Mouse (Mus musculus): ENCODE measurements around the gene Rb1. TPM values are rescaled to one million over a fixed set of nuclear protein-coding genes. Genes with fewer than 3 reads are reported as not detected.

Rb1 gene
- polyA plus RNA-seq, 1 experiment from 2014 or later, result 13.0 TPM

DNA sequence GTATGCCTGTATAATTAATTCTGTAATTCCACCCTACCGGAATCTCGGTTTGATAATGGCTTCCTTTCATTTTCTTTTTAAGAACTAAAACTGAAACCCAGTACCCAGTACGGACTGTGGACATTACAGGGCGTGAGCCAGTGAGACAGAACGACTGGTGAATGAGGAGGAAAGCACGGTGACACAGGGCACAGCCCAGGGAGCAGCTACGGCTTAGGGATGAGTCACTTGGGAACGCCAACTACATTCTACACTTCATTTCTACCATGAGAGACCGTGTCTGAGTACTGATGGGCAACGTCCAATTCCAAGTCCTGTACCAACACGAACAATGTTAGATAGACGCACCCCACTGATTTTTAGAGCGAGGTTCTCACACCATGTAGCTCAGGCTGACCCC, 43.3 kb upstream of the Rb1 start:
- Histone ChIP-seq H3K4me2 (ENCODE audit: low read depth, low read length) (no peak overlapping the region), H3K27ac (ENCODE audit: low read length) (no peak overlapping the region), H3K9ac (ENCODE audit: low read depth, low read length) (no peak overlapping the region), H3K4me3 (ENCODE audit: low read length) (no peak overlapping the region), H3K27me3 (replicated peaks; ENCODE audit: control insufficient read depth, insufficient read depth, low read length) (no peaks in the 10 kb centered on the region), H3K36me3 (ENCODE audit: control insufficient read depth, insufficient read depth, low read length) (peaks cover 19% of the 10 kb centered on the region), H3K9me3 (ENCODE audit: control insufficient read depth, low read length) (no peaks in the 10 kb centered on the region), H3K4me1 (ENCODE audit: control insufficient read depth, insufficient read depth, low read length) (peaks cover 18% of the 10 kb centered on the region)
- 89% methylated on average over 13 of the region's 13 CpGs for WGBS
- ATAC-seq, result no peak

DNA sequence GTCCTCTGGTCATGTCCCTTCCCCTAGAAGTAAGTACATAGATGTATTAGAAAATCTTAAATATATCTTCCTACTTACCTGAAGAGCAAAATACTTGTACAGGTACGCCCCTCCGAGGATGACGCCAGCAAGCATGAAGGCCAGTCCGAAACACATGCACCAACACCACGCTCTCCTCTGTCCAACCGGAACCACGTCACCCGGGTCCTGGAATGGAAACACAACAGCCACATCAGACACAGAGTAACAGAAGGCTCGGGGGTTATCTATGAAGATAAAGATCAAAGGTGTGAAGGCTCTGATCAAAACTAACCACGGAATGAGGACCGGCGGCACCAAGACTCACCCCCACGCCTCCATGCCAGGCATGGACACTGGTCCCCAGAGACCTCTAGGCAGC, 42.6 kb upstream of the Rb1 start:
- H3K9me3 ChIP-seq (ENCODE audit: control insufficient read depth, low read length), result no peaks in the 10 kb centered on the region
- H3K36me3 ChIP-seq (ENCODE audit: control insufficient read depth, insufficient read depth, low read length), result peaks cover 26% of the 10 kb centered on the region
- no peak for ATAC-seq
- no peak overlapping the region for H3K9ac ChIP-seq (ENCODE audit: low read depth, low read length)
- WGBS, result 91% methylated on average over 13 of the region's 13 CpGs
- peaks cover 12% of the 10 kb centered on the region for H3K4me1 ChIP-seq (ENCODE audit: control insufficient read depth, insufficient read depth, low read length)
- no peak overlapping the region for H3K27ac ChIP-seq (ENCODE audit: low read length)
- no peak overlapping the region for H3K4me3 ChIP-seq (ENCODE audit: low read length)
- no peaks in the 10 kb centered on the region for H3K27me3 ChIP-seq (replicated peaks; ENCODE audit: control insufficient read depth, insufficient read depth, low read length)
- H3K4me2 ChIP-seq (ENCODE audit: low read depth, low read length), result no peak overlapping the region

DNA sequence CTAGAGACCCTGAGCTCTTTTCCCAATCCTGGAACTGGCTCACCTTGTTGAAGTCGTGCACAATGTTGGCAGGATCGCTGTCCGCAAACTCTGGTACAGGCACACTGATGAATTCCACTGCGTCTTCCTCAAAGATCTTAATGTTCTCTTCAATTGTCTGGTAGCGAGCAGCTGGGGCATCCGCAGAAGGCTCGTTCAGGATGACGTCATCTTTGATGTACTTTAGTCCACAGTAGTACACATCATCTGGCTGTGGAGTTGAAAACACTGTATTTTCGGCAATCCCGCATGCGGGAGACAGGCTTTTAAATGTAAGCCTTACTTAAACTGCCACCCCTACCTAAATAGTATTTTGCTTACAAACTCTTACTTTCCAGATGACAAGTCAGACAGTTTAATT, 40.7 kb upstream of the Rb1 start:
- Histone ChIP-seq H3K9me3 (ENCODE audit: control insufficient read depth, low read length) (no peaks in the 10 kb centered on the region), H3K36me3 (ENCODE audit: control insufficient read depth, insufficient read depth, low read length) (peaks cover 29% of the 10 kb centered on the region), H3K27me3 (replicated peaks; ENCODE audit: control insufficient read depth, insufficient read depth, low read length) (no peaks in the 10 kb centered on the region), H3K4me2 (ENCODE audit: low read depth, low read length) (no peak overlapping the region), H3K4me3 (ENCODE audit: low read length) (no peak overlapping the region), H3K9ac (ENCODE audit: low read depth, low read length) (no peak overlapping the region), H3K4me1 (ENCODE audit: control insufficient read depth, insufficient read depth, low read length) (peaks cover 6% of the 10 kb centered on the region), H3K27ac (ENCODE audit: low read length) (no peak overlapping the region)
- ATAC-seq, result no peak
- 83% methylated on average over 11 of the region's 11 CpGs for WGBS

DNA sequence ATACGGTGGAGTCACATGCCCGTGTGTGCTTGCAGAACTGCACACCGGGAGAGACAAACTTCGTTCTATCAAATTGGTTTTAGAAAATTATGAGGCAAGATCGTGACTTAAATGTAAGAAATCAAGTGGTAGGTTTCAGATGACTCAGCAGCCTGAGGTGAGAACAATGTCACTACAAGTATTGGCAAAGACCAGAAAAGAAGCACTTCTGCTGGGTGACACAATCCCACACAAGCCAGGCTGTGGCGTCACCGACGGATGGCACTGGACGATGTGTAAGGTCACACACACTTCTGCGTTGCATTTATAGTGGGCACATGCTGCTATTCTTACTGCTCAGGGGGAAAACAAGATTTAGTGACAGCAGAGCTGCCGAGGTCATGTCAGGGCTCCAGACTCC, 38.2 kb upstream of the Rb1 start:
- Histone ChIP-seq H3K4me1 (ENCODE audit: control insufficient read depth, insufficient read depth, low read length) (no peaks in the 10 kb centered on the region), H3K9me3 (ENCODE audit: control insufficient read depth, low read length) (no peaks in the 10 kb centered on the region), H3K9ac (ENCODE audit: low read depth, low read length) (no peak overlapping the region), H3K36me3 (ENCODE audit: control insufficient read depth, insufficient read depth, low read length) (peaks cover 44% of the 10 kb centered on the region), H3K4me3 (ENCODE audit: low read length) (no peak overlapping the region), H3K27ac (ENCODE audit: low read length) (no peak overlapping the region), H3K27me3 (replicated peaks; ENCODE audit: control insufficient read depth, insufficient read depth, low read length) (no peaks in the 10 kb centered on the region), H3K4me2 (ENCODE audit: low read depth, low read length) (no peak overlapping the region)
- no peak for ATAC-seq
- 95% methylated on average over 11 of the region's 11 CpGs for WGBS

DNA sequence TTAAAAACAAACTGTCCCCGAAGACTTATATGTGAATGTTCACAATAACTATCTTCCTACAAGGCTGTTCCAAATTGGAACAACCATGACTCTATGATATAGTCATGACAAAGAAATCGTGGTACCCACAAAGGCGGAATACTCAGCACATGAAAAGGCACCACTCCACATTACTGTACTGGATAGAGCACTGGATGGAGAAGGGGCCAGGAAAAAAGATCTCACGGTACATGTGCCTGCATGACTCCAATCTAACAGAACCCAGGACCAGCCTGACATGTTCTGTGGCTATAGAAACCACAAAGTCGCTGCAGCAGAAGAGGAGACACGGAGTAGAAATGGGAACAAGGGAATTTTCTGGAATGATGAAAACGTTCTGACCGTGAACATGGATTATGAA, 29.1 kb upstream of the Rb1 start:
- Histone ChIP-seq H3K9me3 (ENCODE audit: control insufficient read depth, low read length) (no peaks in the 10 kb centered on the region), H3K36me3 (ENCODE audit: control insufficient read depth, insufficient read depth, low read length) (peaks cover 14% of the 10 kb centered on the region), H3K27ac (ENCODE audit: low read length) (no peak overlapping the region), H3K4me2 (ENCODE audit: low read depth, low read length) (no peak overlapping the region), H3K4me3 (ENCODE audit: low read length) (no peak overlapping the region), H3K27me3 (replicated peaks; ENCODE audit: control insufficient read depth, insufficient read depth, low read length) (no peaks in the 10 kb centered on the region), H3K4me1 (ENCODE audit: control insufficient read depth, insufficient read depth, low read length) (no peaks in the 10 kb centered on the region), H3K9ac (ENCODE audit: low read depth, low read length) (no peak overlapping the region)
- WGBS, result 90% methylated on average over 8 of the region's 8 CpGs
- ATAC-seq, result no peak

DNA sequence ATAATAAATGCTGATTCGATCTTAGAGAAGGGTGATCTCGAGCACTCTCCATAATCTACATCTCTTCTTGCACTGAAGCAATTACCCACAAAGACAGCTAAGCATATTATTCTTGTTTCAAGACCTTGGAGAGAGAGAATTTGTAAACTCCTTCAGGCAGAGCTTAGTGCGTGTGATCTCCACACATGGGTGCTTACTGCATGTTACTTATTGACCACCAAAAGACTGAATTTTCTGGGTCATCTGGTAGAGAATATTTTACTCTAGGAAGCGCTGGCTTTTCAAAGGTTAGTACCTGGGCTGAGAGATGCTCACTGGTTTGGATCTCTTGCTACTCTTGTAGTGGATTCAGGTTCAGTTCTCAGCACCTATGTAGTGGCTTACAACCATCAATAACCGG, 25.5 kb upstream of the Rb1 start:
- H3K9ac ChIP-seq (ENCODE audit: low read depth, low read length), result no peak overlapping the region
- no peak for ATAC-seq
- H3K9me3 ChIP-seq (ENCODE audit: control insufficient read depth, low read length), result no peaks in the 10 kb centered on the region
- H3K27ac ChIP-seq (ENCODE audit: low read length), result no peak overlapping the region
- 92% methylated on average over 5 of the region's 5 CpGs for WGBS
- no peaks in the 10 kb centered on the region for H3K27me3 ChIP-seq (replicated peaks; ENCODE audit: control insufficient read depth, insufficient read depth, low read length)
- H3K4me1 ChIP-seq (ENCODE audit: control insufficient read depth, insufficient read depth, low read length), result no peaks in the 10 kb centered on the region
- no peaks in the 10 kb centered on the region for H3K36me3 ChIP-seq (ENCODE audit: control insufficient read depth, insufficient read depth, low read length)
- H3K4me3 ChIP-seq (ENCODE audit: low read length), result no peak overlapping the region
- H3K4me2 ChIP-seq (ENCODE audit: low read depth, low read length), result no peak overlapping the region

DNA sequence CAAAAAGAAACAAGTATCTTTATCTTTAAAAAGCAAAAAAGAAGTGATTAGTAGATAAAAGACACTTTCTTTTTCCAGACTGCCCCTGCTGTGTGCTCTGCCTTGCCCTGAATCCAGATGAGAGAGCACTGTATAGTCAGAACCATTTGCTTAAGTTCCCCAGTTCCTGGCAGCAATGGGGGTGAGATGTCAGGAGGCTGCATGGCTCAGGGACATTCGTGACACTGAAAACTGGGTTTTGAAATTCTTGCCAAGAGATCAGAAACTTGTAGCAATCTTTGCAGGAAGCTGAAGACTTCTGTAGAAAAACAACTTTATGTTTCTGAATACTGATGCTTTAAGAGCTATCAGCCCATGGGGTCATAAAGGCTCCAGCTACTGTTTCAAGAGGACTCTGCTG, 24.4 kb upstream of the Rb1 start:
- H3K9me3 ChIP-seq (ENCODE audit: control insufficient read depth, low read length), result no peaks in the 10 kb centered on the region
- H3K27ac ChIP-seq (ENCODE audit: low read length), result no peak overlapping the region
- H3K36me3 ChIP-seq (ENCODE audit: control insufficient read depth, insufficient read depth, low read length), result no peaks in the 10 kb centered on the region
- H3K9ac ChIP-seq (ENCODE audit: low read depth, low read length), result no peak overlapping the region
- 70% methylated on average over 1 of the region's 1 CpGs for WGBS
- H3K4me2 ChIP-seq (ENCODE audit: low read depth, low read length), result no peak overlapping the region
- no peaks in the 10 kb centered on the region for H3K27me3 ChIP-seq (replicated peaks; ENCODE audit: control insufficient read depth, insufficient read depth, low read length)
- no peaks in the 10 kb centered on the region for H3K4me1 ChIP-seq (ENCODE audit: control insufficient read depth, insufficient read depth, low read length)
- no peak for ATAC-seq
- H3K4me3 ChIP-seq (ENCODE audit: low read length), result no peak overlapping the region

DNA sequence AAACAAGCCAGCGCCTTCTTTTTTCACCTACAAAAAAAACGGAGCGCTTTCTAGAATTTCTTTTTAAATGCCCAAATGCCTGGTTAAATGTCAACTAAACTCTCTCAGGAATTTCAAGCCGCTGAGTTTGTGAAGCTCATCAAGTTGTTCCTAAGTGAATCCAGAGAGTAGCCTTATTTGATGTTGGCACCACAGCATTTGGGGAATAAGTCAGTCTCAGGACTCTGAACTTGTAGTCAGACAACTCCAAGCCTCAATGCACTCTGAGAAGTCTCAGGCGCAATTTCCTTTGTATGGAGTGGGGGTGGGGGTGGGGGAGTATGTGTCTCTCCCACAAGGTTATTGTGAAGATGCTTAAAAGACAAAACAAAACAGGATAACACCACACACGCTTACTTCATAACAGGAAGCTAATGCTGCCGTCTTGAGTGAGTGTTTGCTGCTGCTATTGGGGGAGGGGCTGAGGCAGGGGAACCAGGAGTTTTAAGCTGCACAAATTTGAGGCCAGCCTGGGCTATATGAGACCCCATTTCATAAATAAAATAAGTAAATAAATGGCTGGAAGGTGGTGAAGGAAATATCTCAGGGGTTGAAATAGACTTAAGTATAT, 23.5 kb upstream of the Rb1 start:
- Histone ChIP-seq H3K9ac (ENCODE audit: low read depth, low read length) (no peak overlapping the region), H3K27ac (ENCODE audit: low read length) (no peak overlapping the region), H3K4me3 (ENCODE audit: low read length) (no peak overlapping the region), H3K36me3 (ENCODE audit: control insufficient read depth, insufficient read depth, low read length) (no peaks in the 10 kb centered on the region), H3K4me1 (ENCODE audit: control insufficient read depth, insufficient read depth, low read length) (no peaks in the 10 kb centered on the region), H3K27me3 (replicated peaks; ENCODE audit: control insufficient read depth, insufficient read depth, low read length) (no peaks in the 10 kb centered on the region), H3K9me3 (ENCODE audit: control insufficient read depth, low read length) (no peaks in the 10 kb centered on the region), H3K4me2 (ENCODE audit: low read depth, low read length) (no peak overlapping the region)
- ATAC-seq, result no peak
- 58% methylated on average over 7 of the region's 7 CpGs for WGBS

DNA sequence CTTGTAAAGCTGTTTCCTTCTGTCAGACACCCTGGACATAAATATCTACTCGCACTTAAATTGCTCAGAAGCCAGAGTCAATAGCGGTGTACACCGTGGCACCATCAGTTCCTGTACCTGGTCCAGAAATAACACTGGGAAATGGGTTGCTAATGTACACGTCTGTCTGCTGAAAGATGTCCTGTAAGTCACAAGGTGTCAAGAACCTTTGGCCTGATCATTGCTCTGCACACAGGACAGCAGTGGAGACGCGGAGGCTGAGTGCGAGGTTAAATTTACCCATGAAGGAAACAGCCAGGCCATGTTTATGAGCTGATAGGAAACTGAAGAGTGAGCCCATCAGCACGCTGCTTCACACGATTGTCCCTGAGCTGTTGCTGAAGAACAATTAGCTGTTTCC, 21.7 kb upstream of the Rb1 start:
- ATAC-seq, result no peak; the same call in 1 of the 2 replicates
- no peak overlapping the region for H3K4me3 ChIP-seq (ENCODE audit: low read length)
- no peak overlapping the region for H3K27ac ChIP-seq (ENCODE audit: low read length)
- H3K27me3 ChIP-seq (replicated peaks; ENCODE audit: control insufficient read depth, insufficient read depth, low read length), result no peaks in the 10 kb centered on the region
- H3K9me3 ChIP-seq (ENCODE audit: control insufficient read depth, low read length), result no peaks in the 10 kb centered on the region
- no peaks in the 10 kb centered on the region for H3K4me1 ChIP-seq (ENCODE audit: control insufficient read depth, insufficient read depth, low read length)
- no peaks in the 10 kb centered on the region for H3K36me3 ChIP-seq (ENCODE audit: control insufficient read depth, insufficient read depth, low read length)
- WGBS, result 78% methylated on average over 9 of the region's 9 CpGs
- H3K4me2 ChIP-seq (ENCODE audit: low read depth, low read length), result no peak overlapping the region
- no peak overlapping the region for H3K9ac ChIP-seq (ENCODE audit: low read depth, low read length)

DNA sequence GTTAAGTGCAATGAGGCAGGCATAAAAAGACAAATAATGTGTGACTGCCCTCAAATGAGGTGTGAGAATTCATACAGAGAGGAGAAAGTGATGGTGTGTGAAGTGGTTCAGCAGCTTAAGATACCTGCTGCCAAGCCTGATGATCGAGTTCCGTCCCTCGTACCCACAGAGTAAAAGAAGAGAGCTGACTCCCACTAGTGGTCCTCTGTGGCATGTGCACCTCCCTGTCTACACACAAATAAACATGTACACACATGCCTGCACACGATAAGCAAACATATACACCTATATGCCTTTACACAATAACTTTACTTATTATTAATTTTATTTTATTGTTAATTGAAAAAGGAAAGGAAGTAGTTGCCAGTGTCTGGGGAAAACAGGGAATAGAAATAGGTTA, 20.0 kb upstream of the Rb1 start:
- WGBS, result 92% methylated on average over 4 of the region's 4 CpGs
- ATAC-seq, result no peak
- H3K27me3 ChIP-seq (replicated peaks; ENCODE audit: control insufficient read depth, insufficient read depth, low read length), result no peaks in the 10 kb centered on the region

More for the DNA sequence above, 20.0 kb upstream of the Rb1 start:
- no peak overlapping the region for H3K27ac ChIP-seq (ENCODE audit: low read length)
- H3K4me3 ChIP-seq (ENCODE audit: low read length), result no peak overlapping the region
- H3K4me2 ChIP-seq (ENCODE audit: low read depth, low read length), result no peak overlapping the region
- H3K9me3 ChIP-seq (ENCODE audit: control insufficient read depth, low read length), result no peaks in the 10 kb centered on the region
- H3K4me1 ChIP-seq (ENCODE audit: control insufficient read depth, insufficient read depth, low read length), result no peaks in the 10 kb centered on the region
- no peaks in the 10 kb centered on the region for H3K36me3 ChIP-seq (ENCODE audit: control insufficient read depth, insufficient read depth, low read length)
- no peak overlapping the region for H3K9ac ChIP-seq (ENCODE audit: low read depth, low read length)

Data from intestine, embryonic 16.5 days (tissue).